Mouse (Mus musculus) heart, adult 2 months (tissue): ENCODE data around the gene Rnase1. TPM values are rescaled to one million over a fixed set of nuclear protein-coding genes. Genes with fewer than 3 reads are reported as not detected.
A peak's percentile ranks its signal among the peaks of the same experiment; 100 is the strongest.

ENCODE experiments used
- DNase-seq, 2 experiments: peaks; one replicate each; pipeline ENCODE4 v3.0.0; 2021
- H3K27ac ChIP-seq: fragments of 200-600 bp; 2 replicates; pipeline ENCODE4 v1.8.1; 2022
- H3K27me3 ChIP-seq: fragments of 200-500 bp; 2 replicates; pipeline ENCODE4 v1.6.1; 2012; ENCODE audit warnings: mild to moderate bottlenecking, low read length, inconsistent platforms, mixed read lengths; ENCODE audit not compliant: control insufficient read depth, insufficient read depth
- H3K36me3 ChIP-seq: fragments of 200-500 bp; 2 replicates; pipeline ENCODE4 v1.6.1; 2012; ENCODE audit warnings: low read length, inconsistent platforms; ENCODE audit not compliant: control insufficient read depth, insufficient read depth
- H3K4me1 ChIP-seq: fragments of 200-500 bp; 2 replicates; pipeline ENCODE4 v1.6.1; 2011; ENCODE audit warnings: low read length; ENCODE audit not compliant: control insufficient read depth, insufficient read depth
- H3K4me3 ChIP-seq: fragments of 200-600 bp; 2 replicates; pipeline ENCODE4 v1.8.1; 2022
- H3K79me2 ChIP-seq: fragments of 200-500 bp; replicated peaks from 2 replicates; pipeline ENCODE4 v1.6.1; 2012; ENCODE audit warnings: mild to moderate bottlenecking, inconsistent platforms, low read length, moderate library complexity, mixed read lengths; ENCODE audit not compliant: control insufficient read depth, insufficient read depth
- H3K9ac ChIP-seq: fragments of 200-500 bp; 2 replicates; pipeline ENCODE4 v1.6.1; 2012; ENCODE audit warnings: low read depth, mild to moderate bottlenecking, control low read depth, inconsistent platforms, low read length, mixed read lengths
- CTCF ChIP-seq: fragments of 200-600 bp; IDR thresholded peaks from 2 replicates; pipeline ENCODE4 v1.8.1; 2022; ENCODE audit warnings: antibody characterized with exemption, mild to moderate bottlenecking, moderate library complexity
- EP300 ChIP-seq: fragments of 200-500 bp; IDR thresholded peaks from 2 replicates; pipeline ENCODE4 v1.6.1; 2011; ENCODE audit warnings: low read depth, low read length, control low read depth; ENCODE audit not compliant: insufficient read depth
- POLR2A ChIP-seq: fragments of 200-500 bp; IDR thresholded peaks from 2 replicates; pipeline ENCODE4 v1.6.1; 2011; ENCODE audit warnings: mild to moderate bottlenecking, low read depth, low read length, control low read depth; ENCODE audit not compliant: insufficient read depth
- whole genome bisulfite sequencing: fragments of 180-500 bp; shearing (Covaris S2); methylation state at CpG from one replicate; pipeline ENCODE4 v1.1.7; 2018; 5-methylcytosine and 5-hydroxymethylcytosine counted together
- intact Hi-C: fragments of 180-260 bp; cut with DNase I; formaldehyde crosslinking; loops from one replicate; pipeline ENCODE4 v1.15.1; 2025
- polyA plus RNA-seq: library from polyadenylated mRNA; depleted of rRNA; stranded (reverse); fragments of >200 nt; gene quantifications from 2 replicates; pipeline ENCODE4 v1.2.3, GENCODE M21; 2012
- total RNA-seq, 2 experiments: library from RNA; stranded (reverse); gene quantifications; 2 replicates each; pipeline ENCODE4 v1.2.3; 2021

Rnase1 gene
- total and polyA plus RNA-seq, 3 experiments: 0.42 to 0.84 (median 0.76) TPM

DNA sequence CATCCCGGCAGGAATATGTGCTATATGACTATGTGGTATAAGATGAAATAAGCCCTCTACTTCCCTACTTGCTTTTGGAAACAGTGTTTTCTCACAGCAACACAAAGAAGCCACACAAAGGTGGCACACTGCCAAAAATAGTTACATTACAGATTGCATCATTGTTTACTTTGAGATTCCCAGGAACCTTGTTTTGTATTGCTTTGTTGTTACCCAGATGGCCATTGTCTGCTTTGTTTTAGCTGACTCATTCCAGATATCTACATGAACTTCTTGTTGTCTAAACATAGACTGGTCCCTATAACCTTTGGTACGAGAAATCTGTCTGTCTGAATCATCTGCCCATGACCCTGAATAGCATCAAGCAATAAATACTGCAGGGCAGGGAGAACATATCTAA is 6.2 kb downstream of the Rnase1 start:
- intact Hi-C loops: no loop called here
- Histone ChIP-seq H3K79me2 (no peaks in the 10 kb centered on the region), H3K9ac (no peak overlapping the region), H3K27me3 (no peaks in the 10 kb centered on the region), H3K36me3 (peaks cover 4% of the 10 kb centered on the region; the same call in 1 of the 2 replicates), H3K4me3 (no peak overlapping the region), H3K27ac (no peak overlapping the region), H3K4me1 (no peaks in the 10 kb centered on the region)
- TF ChIP-seq EP300: no peak
- TF ChIP-seq POLR2A: no peak
- no peak for TF ChIP-seq CTCF
- 32% methylated on average over 2 of the region's 2 CpGs for WGBS
- no peak for DNase-seq

DNA sequence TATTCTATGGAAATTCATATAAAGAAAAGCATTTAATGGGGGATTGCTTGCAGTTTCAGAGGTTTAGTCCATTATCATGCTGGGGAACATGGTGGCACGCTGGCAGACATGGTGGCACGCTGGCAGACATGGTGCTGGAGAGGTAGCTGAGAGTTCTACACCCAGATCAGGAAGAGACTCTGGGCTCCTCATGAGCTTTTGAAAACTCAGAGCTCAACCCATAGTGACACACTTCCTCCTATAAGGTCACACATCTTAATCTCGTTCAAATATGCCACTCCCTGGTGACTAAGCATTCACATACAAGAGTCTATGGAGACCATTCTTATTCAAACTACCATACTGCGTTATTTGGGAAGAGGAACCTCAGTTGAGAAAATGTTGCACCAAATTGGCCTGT is 14.2 kb downstream of the Rnase1 start:
- H3K36me3 ChIP-seq: no peaks in the 10 kb centered on the region

DNA sequence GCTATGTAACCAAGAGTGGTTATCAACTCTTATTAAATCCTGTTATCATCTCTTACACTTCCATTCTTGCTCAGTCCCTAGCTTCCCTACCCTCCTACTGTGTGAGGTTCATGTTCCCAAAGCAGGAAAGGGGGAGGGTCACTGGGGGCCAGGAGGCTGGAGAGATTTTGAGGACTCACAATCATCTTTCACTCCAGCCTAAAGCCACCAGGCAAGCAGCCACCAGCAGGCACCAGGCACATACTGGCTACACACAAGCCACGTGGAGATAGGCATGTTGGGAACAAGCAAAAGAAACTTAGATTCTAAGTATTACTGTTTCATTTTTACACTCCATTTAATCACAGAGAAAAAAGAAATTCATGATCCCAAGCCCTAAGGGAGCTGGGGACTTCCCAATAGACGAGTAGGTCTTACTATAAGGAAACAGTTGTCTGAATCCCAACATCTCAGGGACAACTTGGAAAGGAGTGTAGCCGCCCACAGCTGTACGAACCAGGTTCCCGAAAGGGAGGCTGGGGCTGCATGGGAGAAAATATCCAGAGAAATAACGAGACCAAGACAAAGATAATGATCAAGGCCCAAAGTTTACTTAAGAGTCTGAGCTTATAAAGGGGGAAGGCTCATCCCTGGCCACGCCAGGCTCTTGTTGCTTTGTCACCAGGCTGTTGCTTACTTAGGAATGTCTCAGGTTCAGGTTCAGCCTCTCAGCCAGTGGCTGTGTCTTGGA is 15.3 kb downstream of the Rnase1 start:
- Histone ChIP-seq H3K36me3 (no peaks in the 10 kb centered on the region), H3K9ac (no peak overlapping the region), H3K4me3 (no peak overlapping the region), H3K27me3 (no peaks in the 10 kb centered on the region), H3K4me1 (no peaks in the 10 kb centered on the region), H3K27ac (no peak overlapping the region), H3K79me2 (no peaks in the 10 kb centered on the region)
- 72% methylated on average over 7 of the region's 7 CpGs for WGBS
- DNase-seq: no peak
- TF ChIP-seq CTCF (no peak), EP300 (no peak), POLR2A (no peak)
- intact Hi-C loops: no loop called here

More for the DNA sequence above, 14.2 kb downstream of the Rnase1 start:
- no peaks in the 10 kb centered on the region for H3K4me1 ChIP-seq
- intact Hi-C loops: no loop called here
- H3K27ac ChIP-seq: no peak overlapping the region
- TF ChIP-seq CTCF (no peak), EP300 (no peak), POLR2A (no peak)
- DNase-seq: no peak
- no peaks in the 10 kb centered on the region for H3K27me3 ChIP-seq
- 84% methylated on average over 4 of the region's 4 CpGs for WGBS
- H3K79me2 ChIP-seq: no peaks in the 10 kb centered on the region
- no peak overlapping the region for H3K9ac ChIP-seq
- H3K4me3 ChIP-seq: no peak overlapping the region

DNA sequence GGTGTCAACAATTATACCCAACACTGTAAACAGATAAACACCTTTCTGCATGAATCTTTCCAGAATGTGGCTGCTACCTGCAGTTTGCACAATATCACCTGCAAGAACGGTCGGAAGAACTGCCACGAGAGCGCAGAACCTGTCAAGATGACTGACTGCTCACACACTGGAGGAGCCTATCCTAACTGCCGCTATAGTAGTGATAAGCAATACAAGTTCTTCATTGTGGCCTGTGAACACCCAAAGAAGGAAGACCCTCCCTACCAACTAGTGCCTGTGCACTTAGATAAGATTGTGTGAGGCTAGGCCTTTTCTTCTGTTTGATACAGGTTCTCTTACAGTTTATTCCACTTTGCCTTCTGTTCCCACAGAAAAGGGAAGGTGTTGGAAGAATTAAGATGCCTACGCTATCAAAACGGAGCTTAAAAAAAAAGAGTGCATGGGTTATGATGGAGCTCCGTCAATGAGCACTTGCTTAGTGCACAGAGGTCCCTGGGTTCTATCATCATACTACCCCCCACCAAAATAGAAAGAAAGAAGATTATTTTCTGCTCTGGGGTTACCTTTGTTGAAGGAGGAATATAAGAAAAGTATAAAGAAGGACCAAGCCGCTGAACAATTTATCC is 16.2 kb downstream of the Rnase1 start:
- WGBS: 52% methylated on average over 9 of the region's 9 CpGs
- TF ChIP-seq EP300: no peak
- no peak for TF ChIP-seq POLR2A
- no peak for TF ChIP-seq CTCF
- Histone ChIP-seq H3K27ac (no peak overlapping the region), H3K79me2 (no peaks in the 10 kb centered on the region), H3K4me1 (no peaks in the 10 kb centered on the region), H3K27me3 (no peaks in the 10 kb centered on the region), H3K4me3 (no peak overlapping the region), H3K36me3 (no peaks in the 10 kb centered on the region), H3K9ac (no peak overlapping the region)
- intact Hi-C loops: no loop called here
- no peak for DNase-seq

DNA sequence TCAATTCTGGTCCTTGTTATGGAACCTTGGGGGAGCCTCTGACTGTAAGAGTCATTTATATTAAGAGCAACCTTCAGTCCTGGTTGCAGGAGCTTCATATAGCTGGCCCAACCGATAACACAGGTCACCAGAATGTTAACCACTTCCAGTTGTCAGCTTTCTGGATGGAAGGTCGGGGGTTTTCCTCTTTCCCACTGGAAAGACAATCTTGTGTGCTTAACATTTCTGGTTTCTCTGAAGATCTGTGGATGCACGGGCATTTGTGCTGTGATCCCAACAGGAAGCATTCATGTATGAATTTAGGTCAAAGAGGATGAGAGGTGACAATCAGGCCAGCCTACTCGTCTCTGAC is 17.0 kb downstream of the Rnase1 start:
- WGBS: 56% methylated on average over 4 of the region's 4 CpGs
- H3K79me2 ChIP-seq: no peaks in the 10 kb centered on the region
- TF ChIP-seq POLR2A (no peak), EP300 (no peak), CTCF (no peak)

DNA sequence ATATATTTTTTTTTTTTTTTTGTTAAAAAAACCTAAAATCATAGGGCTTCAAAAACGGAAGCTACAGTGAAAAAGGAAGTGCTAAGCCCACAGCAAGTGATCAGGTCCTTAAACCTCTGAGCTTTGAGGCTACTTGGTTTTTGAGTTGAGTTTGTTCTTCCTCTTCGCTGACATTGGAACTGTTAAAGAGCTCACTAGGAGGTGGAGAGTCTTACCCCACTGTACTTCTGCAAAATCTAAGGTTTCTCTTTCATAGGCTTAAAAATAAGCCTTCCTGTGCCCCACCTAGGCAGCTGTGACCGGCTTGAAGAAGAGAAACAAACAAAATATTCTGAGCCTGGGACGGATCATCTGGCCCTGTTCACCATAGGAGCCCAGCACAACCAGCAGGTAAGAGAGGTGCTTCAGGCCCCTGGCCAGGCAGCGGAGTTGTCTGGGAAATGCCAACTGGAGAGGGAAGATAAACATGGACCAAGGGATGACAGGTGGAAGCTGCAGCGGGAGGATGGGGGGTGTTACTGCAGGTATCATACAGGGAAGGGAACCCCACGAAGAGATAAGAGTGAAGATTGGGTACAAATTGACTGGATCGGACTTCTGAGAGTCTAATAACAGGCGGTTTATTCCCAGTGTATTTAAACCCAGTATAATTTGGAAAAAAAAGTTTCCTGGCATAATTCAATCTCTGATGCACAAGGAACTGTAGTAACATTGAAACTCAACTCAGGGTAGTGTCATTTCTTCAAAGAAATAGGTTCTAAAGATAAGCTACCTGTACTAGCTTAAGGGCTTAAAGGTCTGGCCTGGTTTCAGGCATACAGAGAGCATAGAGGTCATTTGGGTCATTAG is 17.6 kb downstream of the Rnase1 start:
- no peaks in the 10 kb centered on the region for H3K4me1 ChIP-seq
- 79% methylated on average over 9 of the region's 9 CpGs for WGBS
- H3K27me3 ChIP-seq: no peaks in the 10 kb centered on the region
- H3K9ac ChIP-seq: no peak overlapping the region
- H3K36me3 ChIP-seq: no peaks in the 10 kb centered on the region
- no peak overlapping the region for H3K4me3 ChIP-seq
- no peak overlapping the region for H3K27ac ChIP-seq
- peak in 1 of 2 experiments; percentile 18 for DNase-seq
- intact Hi-C loops: loop anchor here (5.0 kb wide), 1 partner anchor 33 kb away; the partner anchor contains the start of gene Rnase2b
- TF ChIP-seq EP300: no peak
- no peak for TF ChIP-seq POLR2A
- TF ChIP-seq CTCF: no peak
- H3K79me2 ChIP-seq: no peaks in the 10 kb centered on the region

More for the DNA sequence above, 17.0 kb downstream of the Rnase1 start:
- H3K9ac ChIP-seq: no peak overlapping the region
- intact Hi-C loops: loop anchor here (5.0 kb wide), 1 partner anchor 33 kb away; the partner anchor contains the start of gene Rnase2b
- H3K27me3 ChIP-seq: no peaks in the 10 kb centered on the region
- no peak for DNase-seq
- no peak overlapping the region for H3K27ac ChIP-seq
- H3K4me3 ChIP-seq: no peak overlapping the region
- no peaks in the 10 kb centered on the region for H3K36me3 ChIP-seq
- no peaks in the 10 kb centered on the region for H3K4me1 ChIP-seq
